Mouse (Mus musculus) adrenal gland, postnatal 4 days (tissue): ENCODE measurements around the gene Tex52. TPM values are rescaled to one million over a fixed set of nuclear protein-coding genes. Genes with fewer than 3 reads are reported as not detected.

Experiments used
- DNase-seq, 2 experiments: peaks; one replicate each; pipeline ENCODE4 v3.0.0; 2021 to 2022; ENCODE audit warnings: low spot score in 2 of 2, mixed read lengths in 2 of 2
- long read RNA-seq, 2 experiments: library from polyadenylated mRNA; stranded (forward); transcript quantifications; one replicate each; pipeline ENCODE4 v2.0.0; 2021
- total RNA-seq, 2 experiments: library from RNA; stranded (reverse); gene quantifications; 2 replicates each; pipeline ENCODE4 v1.2.3; 2021

Gene Tex52
- not detected for total RNA-seq
- long read RNA-seq, experiment 1: 0 reads
- long read RNA-seq, experiment 2: 0 reads

DNA sequence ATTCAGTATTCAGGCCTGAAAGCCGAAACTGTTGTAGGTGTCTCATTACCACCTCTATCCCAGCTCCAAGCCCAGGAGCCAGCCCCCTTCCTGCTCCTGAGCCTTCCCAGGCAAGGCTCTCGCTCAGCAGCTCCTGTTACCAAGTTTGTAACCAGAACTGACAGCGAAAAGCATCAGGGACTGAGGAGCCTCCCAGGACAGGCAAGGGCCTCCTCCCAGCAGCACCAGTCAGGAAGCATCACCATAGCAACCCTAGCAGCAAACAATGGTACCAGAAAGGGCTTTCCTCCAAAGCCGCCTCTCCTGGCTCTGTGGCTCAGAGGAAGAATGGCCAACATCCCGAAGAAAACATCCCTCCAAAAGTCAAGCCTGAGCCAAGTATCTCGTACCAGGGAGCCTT lies at the start of gene Tex52, which contains the start of gene Gm44596:
Gene Tex52 (plus strand): TSS at position 265 of the 400 bp plus-strand sequence.
Gene Gm44596 (plus strand): TSS at position 312 of the 400 bp plus-strand sequence.
- no peak for DNase-seq

DNA sequence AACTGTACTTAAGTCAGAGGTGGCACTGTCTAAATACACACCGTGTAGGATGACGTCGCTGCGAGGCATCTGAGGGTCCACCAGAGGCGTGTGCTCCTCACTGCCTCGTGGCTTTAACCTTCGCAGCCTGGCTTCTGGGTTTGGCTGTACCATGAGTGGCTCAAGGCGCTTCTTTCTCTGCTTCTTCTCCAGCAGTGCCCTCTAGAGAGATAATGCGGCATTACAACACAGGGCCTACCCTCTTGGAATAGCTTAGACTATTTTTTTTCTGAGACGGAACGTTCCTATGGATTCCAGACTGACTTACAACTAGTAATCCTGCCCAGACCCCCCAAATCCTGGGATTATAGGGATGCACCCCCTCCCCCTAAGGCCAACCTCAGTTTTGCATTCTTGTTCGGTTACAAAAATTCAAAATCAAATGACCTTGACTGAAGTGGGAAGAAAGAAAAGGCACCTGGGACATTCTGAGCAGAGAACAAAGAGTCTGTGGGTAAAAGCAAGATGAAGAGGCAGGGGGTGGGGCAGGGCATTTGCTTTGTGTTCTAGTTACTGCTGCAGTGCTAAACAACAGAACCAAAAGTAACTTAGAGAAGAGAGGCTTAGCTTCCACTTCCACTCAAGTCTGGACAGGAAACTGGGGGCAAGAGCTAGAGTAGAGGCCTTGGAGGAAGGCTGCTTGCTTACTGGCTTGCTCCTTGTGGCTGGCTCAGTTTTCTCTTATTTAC lies 40.7 kb upstream of the Tex52 start:
- peak; percentile 14 to 28 for DNase-seq

DNA sequence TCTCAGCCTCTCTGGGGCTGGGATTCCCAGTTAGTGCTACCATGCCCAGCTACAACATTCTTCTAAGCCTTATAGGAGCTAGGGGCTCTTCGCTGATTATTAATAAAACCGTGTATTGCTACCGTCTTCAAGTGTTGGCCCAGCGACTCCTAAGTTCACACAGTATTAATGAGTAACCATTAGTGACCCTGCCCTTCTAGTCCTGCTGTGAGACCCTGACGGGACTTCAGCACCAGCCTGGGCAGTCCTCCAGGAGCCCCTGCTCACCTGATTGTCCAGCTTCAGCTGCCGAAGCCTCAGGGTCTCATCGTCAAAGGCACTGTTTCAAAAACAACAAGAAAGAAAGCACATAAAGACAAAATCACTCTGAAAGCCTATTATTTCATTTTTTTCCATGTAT lies 37.8 kb upstream of the Tex52 start:
- no peak for DNase-seq

DNA sequence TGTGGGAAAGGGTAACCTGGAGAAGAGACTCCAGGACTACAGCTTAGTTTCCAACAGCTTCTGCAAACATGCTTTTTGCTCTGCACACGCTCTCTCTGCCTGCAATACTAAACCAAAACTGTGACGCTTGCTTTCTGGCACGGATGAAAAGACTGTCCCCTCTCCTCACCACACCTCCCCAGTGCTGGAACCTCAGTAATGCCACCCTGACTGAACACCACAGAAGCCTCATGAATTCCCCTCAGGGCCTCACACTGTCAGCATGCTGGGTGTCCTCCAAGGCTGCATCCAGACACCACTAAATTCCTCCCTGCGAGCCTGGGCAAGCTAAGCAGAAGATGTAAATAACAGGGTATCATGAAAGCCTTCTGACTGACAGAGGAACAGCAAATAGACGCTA lies 36.4 kb upstream of the Tex52 start:
- no peak for DNase-seq

DNA sequence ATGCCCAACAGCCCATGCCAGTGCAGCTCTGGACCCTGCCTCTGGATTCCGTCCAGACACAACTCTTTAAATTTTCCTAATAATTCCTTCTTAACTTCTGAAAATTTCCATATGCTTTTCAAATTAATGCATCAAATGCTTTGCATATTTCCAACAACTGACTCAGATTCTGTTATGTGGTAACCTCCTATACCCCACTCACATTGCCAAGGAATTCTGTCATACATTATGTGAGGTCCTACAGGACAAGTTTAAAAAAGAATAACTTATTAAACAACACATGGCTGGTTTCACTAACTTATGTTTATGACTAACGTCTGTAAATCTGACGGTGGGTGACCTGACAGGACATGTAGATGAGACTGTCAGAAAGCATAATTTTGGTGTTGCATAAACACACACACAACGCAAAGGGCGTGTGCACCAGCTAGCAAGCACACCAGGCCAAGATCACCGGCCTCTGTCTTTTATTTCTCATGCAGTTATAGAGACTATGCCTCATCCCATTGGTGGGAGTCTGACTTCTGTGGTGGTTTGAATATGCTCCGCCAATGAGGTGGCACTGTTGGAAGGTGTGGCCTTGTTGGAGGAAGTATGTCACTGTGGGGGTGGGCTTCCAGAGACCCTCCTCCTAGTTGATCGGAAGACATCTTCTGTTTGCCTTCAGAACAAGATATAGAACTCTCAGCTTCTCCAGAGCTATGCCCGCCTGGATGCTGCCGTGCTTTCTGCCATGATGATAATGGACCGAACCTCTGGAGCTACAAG lies 33.1 kb upstream of the Tex52 start:
- no peak for DNase-seq

DNA sequence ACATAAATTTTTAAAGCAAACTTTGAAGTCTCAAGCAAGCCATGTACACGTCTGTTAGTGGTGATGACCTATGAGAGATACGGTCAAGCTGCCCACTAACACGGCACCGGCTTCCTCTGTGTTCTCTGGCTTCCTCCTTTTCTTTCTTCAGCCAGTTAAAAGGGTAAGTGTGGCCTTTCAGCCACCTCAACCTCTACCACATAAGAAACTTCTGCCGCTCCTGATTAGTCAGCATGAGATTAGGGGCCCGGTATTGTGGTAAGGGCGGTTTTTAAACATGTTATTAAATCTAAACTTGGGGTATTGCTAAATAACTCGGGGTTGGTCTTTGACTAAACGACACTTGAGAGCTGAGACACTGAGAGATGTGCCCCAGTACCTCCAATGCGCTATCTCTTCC lies 29.6 kb upstream of the Tex52 start:
- no peak for DNase-seq

DNA sequence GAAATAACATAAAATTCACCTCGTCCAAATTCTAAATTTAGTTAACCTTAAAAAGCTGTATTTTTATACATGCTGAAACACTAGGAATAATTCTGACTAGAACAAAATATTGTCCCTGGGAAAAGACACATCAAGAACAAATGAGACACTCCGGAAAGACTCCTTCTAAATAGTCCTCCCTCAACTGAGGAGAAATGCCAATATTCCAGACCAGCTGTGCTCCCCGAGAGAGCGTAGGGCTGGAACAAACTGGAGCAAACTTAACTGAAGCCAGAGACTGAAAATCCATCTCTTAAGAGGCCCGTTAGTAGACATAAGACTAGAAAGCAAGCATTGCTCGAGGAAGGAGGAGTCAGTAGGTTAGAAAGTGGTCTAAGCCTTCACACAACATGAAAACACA lies 28.5 kb upstream of the Tex52 start:
- DNase-seq: no peak

DNA sequence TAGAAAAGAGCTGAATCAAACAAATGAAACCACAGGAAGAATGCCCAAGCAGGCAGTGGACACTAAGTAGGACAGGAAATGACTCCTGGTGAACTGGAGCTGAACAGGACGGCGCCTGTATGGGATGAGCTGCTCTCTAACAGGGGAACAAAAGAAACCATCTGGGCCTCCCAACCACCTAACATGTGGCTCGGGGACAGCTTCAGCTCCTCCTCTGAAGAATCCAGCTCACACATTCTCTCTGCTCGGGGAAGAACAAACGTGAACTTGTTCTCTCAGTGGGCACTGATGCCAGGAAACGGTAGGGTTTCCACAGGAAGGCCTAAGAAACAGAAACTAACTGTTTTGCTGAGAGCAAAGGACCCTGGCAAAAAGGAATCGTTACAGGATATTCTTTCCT lies 25.5 kb upstream of the Tex52 start:
- no peak for DNase-seq

DNA sequence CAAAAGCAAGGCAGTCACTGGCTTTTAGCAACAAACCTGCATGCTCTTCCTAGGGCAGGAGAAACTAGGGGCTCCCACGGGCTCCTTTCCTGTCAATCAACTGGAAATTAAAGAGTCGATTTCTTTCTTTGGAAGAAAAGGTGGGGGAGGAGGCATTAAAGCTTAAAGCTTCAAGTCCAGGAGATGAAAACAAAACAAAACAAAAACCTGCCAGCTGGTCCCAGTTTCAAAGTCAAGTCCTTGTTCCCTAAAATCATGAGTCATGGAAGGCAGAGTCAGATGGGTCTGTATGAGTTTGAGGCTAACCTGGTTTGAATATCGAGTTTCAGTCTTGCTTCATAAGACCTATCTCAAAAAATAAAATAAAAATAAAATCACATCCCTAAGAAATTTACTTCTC lies 21.1 kb upstream of the Tex52 start:
- no peak for DNase-seq

DNA sequence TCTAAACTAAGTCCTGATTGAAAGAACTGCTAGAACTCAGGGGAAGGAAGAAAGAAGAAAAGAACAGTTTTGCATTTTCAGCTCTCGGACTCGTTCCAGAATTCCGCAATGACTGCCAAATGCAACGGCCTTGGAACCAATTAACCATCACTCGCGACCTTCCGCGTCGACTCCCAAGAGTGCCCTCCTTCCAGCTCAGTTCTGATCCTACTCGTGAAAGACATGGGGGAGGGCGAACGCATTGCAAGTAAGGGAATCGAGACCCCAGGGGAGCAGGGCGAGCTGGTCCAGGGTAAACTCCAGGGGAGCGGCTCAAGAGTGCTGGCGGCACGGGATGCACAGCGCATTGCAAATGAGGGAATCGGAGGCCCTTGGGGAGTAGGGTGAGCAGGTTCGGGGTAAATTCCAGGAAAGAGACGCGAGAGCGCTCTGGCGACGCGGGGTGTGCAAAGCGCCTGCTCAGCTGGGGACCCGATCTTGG lies 20.0 kb upstream of the Tex52 start:
- DNase-seq: peak; percentile 14 to 45

DNA sequence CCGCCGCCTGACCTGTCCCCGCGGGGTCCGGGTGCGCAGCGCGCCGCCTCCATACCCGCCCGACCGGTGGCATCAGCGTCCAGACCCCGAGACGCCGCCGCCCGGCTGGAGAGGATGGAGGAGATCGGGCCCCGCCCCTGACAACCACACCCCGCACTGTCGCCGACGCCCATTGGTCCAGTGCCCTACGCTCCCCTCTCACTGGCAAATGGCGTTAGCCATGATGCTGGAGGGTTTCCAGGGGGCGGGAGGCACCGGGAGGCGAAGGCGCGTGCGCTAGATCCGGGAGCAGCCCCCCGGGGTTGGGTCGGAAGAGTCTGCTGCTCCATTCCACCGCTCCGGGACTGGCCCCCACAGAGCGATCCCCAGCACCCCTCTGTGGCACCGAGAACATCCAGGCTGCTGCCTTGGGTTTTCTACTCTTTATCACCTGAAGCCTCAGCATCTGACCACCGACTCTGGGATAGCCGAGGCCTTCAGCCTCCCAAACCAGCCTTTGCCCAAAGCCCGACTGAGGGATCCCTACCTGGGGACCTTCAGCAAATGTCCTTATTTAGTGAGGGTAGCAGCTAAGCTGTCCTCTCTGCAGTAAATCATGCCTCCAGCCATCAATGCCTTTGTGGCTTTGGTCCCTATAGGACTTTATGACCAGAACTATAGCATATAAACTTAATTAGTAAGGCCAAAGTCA lies 19.4 kb upstream of the Tex52 start, which contains the start of gene Tulp3:
Gene Tulp3 (minus strand): TSS at position 126 of the 691 bp plus-strand sequence.
- DNase-seq: peak; percentile 89 to 90

DNA sequence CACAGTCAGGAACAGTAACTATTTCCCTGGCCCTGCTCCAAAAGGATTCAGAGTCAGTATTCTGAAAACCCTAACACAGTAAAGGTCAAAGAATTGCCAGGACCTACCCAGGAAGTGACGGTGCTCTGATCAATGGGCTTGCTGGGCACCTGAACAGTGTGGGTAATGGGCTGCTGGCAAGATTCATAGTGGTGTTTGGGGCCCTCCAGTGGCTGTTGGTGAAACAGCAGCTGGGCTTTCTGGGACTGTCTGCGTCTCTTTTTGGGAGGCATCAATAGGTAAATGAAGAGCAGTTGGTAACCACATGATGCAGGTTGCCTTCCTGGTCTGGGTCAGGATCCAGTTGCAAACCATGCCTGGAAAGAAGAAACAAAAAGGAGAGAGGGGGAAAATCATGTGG lies 16.3 kb upstream of the Tex52 start:
- peak; percentile 36 to 46 for DNase-seq

DNA sequence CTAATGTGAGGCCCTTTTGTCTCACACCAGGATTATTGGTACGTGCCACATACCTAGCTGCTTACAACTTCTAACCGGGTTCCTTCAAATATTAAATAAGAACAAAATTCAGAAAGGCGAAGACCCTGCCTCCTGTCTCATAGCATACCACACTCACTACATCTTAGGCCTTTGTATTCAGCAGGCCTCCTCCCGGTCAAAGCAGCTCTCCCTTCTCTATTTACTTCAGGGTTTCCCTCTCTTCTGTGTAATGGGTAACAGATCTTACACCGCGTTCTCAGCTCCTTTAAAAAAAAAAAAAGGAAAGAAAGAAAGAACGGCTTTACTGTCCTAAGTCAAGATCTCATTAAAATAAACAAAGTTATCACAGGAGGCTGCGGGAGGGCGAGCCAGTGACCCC lies 13.4 kb upstream of the Tex52 start:
- DNase-seq: no peak

DNA sequence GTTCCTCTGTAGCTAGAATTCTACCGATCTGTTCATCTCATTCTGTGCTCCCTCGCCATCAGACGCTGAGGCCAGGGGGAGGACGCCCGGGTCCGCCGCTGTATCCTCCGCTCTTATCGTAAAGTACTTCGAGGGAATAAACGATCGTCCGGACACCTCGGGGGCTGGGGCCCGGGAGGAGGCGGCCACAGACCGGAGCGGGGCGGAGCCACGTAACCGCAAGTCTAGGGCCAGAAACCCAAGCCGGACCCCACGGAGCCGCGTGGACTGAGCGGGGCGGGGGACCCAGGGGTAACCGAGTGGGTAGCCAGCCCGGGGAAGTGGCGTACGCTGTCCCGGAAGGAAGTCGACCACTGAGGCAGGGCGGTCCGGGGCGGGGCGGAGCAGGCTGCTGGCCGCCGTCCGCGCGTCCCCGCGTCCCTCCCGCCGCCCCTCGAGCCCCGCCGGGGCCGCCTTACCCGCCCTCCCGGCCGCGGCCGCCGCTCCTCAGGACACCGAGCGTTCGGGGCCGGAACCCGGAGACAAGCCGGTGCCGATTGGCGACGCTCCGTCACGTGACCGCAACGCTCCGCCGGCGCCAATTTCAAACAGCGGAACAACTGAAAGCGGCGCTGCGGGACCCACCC lies 12.8 kb upstream of the Tex52 start, which contains the start of the genes Rhno1 and Foxm1:
Gene Rhno1 (minus strand): TSS at position 531 of the 626 bp plus-strand sequence.
Gene Foxm1 (plus strand): TSS at position 587 of the 626 bp plus-strand sequence.
- DNase-seq: peak; percentile 67 to 80

DNA sequence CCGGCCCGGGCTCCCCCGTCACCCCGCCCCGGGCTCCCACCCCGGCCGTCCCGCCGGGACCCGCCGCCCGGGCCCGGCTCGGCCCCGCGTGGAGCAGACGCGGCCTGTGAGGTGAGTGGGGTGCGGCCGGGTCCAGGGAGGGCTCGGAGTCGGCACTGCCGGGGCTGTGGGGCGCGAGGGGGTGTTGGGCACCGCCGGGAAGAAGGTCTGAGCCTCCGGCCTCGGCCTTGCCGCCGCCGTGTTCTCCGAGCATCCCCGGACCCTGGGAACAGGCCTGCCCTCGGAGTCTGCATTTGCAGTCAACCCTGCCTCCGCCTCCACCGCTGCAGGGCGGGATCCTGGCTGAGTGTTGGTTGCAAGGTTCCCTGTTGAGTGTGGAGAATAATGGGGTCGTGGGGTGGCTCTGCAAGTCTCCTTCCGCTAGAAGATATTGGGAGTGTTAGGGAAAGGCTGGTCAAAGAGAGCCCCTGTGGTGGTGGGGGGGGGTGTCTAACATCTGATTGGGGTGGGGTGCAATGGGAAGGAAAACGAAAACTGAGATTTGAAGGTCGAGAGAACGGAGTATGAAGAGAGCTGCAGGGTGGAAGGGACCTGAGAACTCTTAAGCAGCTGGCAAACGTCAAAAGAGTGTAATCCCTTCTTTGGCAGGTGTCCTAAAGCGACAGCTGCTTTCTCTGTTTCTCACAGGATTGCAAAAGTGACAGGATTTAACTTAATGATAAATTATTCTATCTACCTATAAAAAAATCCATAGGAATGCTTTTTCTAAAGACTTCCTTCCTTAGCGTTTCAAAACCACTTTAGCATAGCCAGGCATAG lies 12.0 kb upstream of the Tex52 start:
- DNase-seq: peak in 1 of 2 experiments; percentile 16

DNA sequence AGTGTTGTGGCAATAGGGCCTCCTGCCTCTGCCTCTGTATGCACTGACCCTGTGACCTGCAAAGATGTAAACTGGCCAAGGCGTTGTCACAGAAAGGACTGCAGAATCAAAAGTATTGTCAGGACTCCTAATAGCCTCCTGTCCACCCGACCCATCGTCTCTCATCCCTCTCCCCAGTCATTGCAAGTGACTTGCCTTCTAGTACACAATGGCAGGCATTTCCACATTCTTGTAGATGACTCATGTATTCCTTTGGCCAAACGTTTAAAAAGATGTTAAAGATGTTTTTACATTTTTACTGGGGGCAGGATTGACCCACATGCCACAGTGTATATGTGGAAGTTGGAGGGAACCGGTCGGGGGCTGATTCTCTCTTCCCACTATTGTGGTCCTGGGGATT lies 10.5 kb upstream of the Tex52 start:
- DNase-seq: no peak

DNA sequence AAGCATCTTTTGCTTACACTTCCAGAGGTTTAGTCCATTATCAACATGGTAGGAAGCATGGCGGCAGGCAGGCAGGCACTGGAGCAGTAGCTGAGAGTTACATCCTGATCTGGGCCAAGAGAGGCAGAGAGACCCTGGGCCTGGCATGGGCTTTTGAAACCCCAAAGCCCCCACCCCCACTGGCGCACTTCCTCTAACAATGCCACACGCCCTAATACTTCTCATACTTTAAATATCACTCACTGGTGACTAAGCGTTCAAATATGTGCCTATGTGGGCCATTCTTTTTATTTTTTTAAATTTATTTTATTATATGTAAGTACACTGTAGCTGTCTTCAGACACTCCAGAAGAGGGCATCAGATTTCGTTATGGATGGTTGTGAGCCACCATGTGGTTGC lies 8.8 kb upstream of the Tex52 start:
- DNase-seq: no peak

DNA sequence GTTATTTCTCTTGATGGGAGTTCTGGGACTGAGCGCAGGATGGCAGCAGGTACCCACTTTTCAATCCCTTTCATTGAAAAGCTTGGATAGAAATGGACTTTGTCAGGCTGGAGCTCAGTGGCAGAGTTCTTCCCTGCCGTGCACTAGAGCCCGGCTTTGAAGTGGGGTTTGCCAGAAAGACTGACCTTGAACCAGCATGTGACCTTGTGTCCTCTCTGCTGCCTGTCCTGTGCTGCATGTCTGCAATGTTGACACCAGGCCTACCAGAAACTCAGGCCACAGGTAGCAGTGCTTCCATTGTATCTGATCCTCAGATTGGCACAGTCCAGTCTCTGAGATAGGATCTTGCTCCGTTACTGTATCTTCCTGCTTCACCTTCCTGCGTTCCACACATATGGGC lies 5.2 kb upstream of the Tex52 start:
- no peak for DNase-seq

DNA sequence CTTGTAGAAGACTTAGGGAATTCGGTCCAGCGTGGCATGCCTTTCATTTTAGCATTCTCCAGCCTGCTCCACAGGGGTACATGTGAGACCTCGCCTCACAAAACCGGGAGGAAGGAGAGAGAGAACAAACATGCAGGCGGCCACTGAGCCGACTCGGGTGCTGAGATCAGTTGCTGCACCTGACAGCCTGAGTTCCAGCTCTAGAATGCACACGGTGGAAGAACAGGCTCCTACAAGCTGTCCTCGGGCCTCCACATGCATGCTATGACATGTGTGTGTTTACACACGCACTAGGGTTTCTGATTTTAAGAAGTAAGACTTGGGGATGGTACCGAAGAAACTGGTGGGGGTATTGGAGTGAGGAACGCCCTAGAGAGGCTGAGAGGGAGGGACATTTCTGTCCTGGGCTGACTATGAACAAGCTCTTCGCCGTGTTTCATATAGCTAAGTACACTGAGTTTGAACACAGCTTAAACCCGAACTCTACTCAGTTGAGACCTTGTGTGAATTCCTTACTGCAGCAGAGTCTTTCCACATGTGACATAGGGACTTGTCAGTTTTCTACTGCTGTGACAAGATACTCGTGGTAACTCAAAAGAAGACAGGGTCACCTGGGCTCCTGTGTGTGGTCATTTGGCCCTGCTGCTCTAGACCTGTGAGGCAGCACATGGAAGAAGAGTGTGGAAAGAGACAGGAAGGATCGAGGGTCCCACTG lies 1.3 kb downstream of the Tex52 start:
- DNase-seq: no peak
